Mouse (Mus musculus) lung, postnatal 0 days (tissue): ENCODE results near the gene Fxyd3. TPM values are rescaled to one million over a fixed set of nuclear protein-coding genes. Genes with fewer than 3 reads are reported as not detected.
A peak's percentile ranks its signal among the peaks of the same experiment; 100 is the strongest.

Source experiments
- ATAC-seq: fragments of 200-750 bp; cut with Nextera tagmentation; 2 replicates; pipeline ENCODE4 v1.8.0; 2017; ENCODE audit warnings: moderate library complexity
- DNase-seq: peaks from one replicate; pipeline ENCODE4 v3.0.0-alpha.2; 2016; ENCODE audit warnings: low spot score
- H3K27ac ChIP-seq: fragments of 300-500 bp; sonication (generic); 2 replicates; pipeline ENCODE4 v1.5.1; 2014; ENCODE audit warnings: antibody characterized with exemption, mild to moderate bottlenecking, low read length, mixed read lengths
- H3K27me3 ChIP-seq: fragments of 300-500 bp; sonication (generic); replicated peaks from 2 replicates; pipeline ENCODE4 v1.6.1; 2014; ENCODE audit warnings: low read length, mixed read lengths; ENCODE audit not compliant: insufficient read depth
- H3K36me3 ChIP-seq: fragments of 300-500 bp; sonication (generic); 2 replicates; pipeline ENCODE4 v1.6.1; 2014; ENCODE audit warnings: low read length, mixed read lengths; ENCODE audit not compliant: insufficient read depth
- H3K4me1 ChIP-seq: fragments of 300-500 bp; sonication (generic); 2 replicates; pipeline ENCODE4 v1.6.1; 2014; ENCODE audit warnings: antibody characterized with exemption, low read depth, low read length, mixed read lengths; ENCODE audit not compliant: insufficient read depth
- H3K4me2 ChIP-seq: fragments of 300-500 bp; sonication (generic); replicated peaks from 2 replicates; pipeline ENCODE4 v1.6.1; 2014; ENCODE audit warnings: low read depth, mild to moderate bottlenecking, low read length, moderate library complexity, mixed read lengths
- H3K4me3 ChIP-seq: fragments of 300-500 bp; sonication (generic); 2 replicates; pipeline ENCODE4 v1.5.1; 2014; ENCODE audit warnings: low read depth, low read length
- H3K9ac ChIP-seq: fragments of 300-500 bp; sonication (generic); replicated peaks from 2 replicates; pipeline ENCODE4 v1.6.1; 2014; ENCODE audit warnings: low read depth, mild to moderate bottlenecking
- H3K9me3 ChIP-seq: fragments of 300-500 bp; sonication (generic); 2 replicates; pipeline ENCODE4 v1.6.1; 2016; ENCODE audit warnings: low read length, mixed read lengths
- CTCF ChIP-seq: IDR thresholded peaks from 2 replicates; pipeline ENCODE4 v1.5.1; 2016; ENCODE audit warnings: antibody characterized with exemption, mild to moderate bottlenecking
- EP300 ChIP-seq: IDR thresholded peaks from 2 replicates; pipeline ENCODE4 v1.6.1; 2016; ENCODE audit warnings: antibody characterized with exemption, mild to moderate bottlenecking, control low read depth
- WGBS: fragments of 180-500 bp; shearing (Covaris S2); extraction: QIAGEN DNeasy Blood & Tissue Kit; methylation state at CpG from one replicate; pipeline ENCODE4 v1.1.7; 2014; 5-methylcytosine and 5-hydroxymethylcytosine counted together
- polyA plus RNA-seq: library from polyadenylated mRNA; unstranded; fragments of >200 nt; fragmentation: Nextera tagmentation; extraction: Ambion mirVana; gene quantifications from 2 replicates; pipeline ENCODE4 v1.2.1, GENCODE M21; 2015

Gene Fxyd3
- polyA plus RNA-seq, 1 experiment from 2014 or later: 78.1 TPM

- peak overlapping the region; percentile 50 for H3K4me2 ChIP-seq
- H3K9ac ChIP-seq: peak overlapping the region; percentile 9; the same call in 1 of the 2 replicates
- H3K27ac ChIP-seq: peak overlapping the region; percentile 72
- DNase-seq: peak; percentile 77
- no peaks in the 10 kb centered on the region for H3K4me1 ChIP-seq
- TF ChIP-seq EP300 (peak; percentile 44; the same call in 1 of the 2 replicates), CTCF (peak; percentile 17; the same call in 1 of the 2 replicates)
- 2% methylated on average over 27 of the region's 28 CpGs for WGBS
- H3K27me3 ChIP-seq: no peaks in the 10 kb centered on the region
- H3K9me3 ChIP-seq: no peaks in the 10 kb centered on the region
- peak; percentile 94 for ATAC-seq
- peak overlapping the region; percentile 38 for H3K4me3 ChIP-seq
- no peaks in the 10 kb centered on the region for H3K36me3 ChIP-seq
These were observed 34.7 kb downstream of the Fxyd3 start for GRCm38 (mm10) chr7:31041662-31042315.

- no peaks in the 10 kb centered on the region for H3K4me1 ChIP-seq
- H3K9me3 ChIP-seq: no peaks in the 10 kb centered on the region
- TF ChIP-seq CTCF: no peak
- no peaks in the 10 kb centered on the region for H3K27me3 ChIP-seq
- peak overlapping the region; percentile 72; the same call in 1 of the 2 replicates for H3K27ac ChIP-seq
- no peak for DNase-seq
- no peaks in the 10 kb centered on the region for H3K36me3 ChIP-seq
- WGBS: 23% methylated on average over 8 of the region's 8 CpGs
- peak overlapping the region; percentile 50 for H3K4me2 ChIP-seq
- peak overlapping the region; percentile 38 for H3K4me3 ChIP-seq
- ATAC-seq: no peak
- H3K9ac ChIP-seq: no peak overlapping the region
These were observed 35.5 kb downstream of the Fxyd3 start for GRCm38 (mm10) chr7:31041023-31041407.

GRCm38 (mm10) chr7:31040281-31041022, 36.1 kb downstream of the Fxyd3 start:
- no peak for ATAC-seq
- no peaks in the 10 kb centered on the region for H3K36me3 ChIP-seq
- peak overlapping the region; percentile 50 for H3K4me2 ChIP-seq
- no peak overlapping the region for H3K27ac ChIP-seq
- DNase-seq: no peak
- H3K4me1 ChIP-seq: no peaks in the 10 kb centered on the region
- H3K4me3 ChIP-seq: 0 out of 2 replicates have a peak overlapping the region, but pooled peaks have one; percentile 38
- no peaks in the 10 kb centered on the region for H3K27me3 ChIP-seq
- TF ChIP-seq CTCF: no peak
- TF ChIP-seq EP300: no peak
- 74% methylated on average over 11 of the region's 12 CpGs for WGBS
- no peak overlapping the region for H3K9ac ChIP-seq
- no peaks in the 10 kb centered on the region for H3K9me3 ChIP-seq

GRCm38 (mm10) chr7:31039011-31039410, 37.5 kb downstream of the Fxyd3 start:
- DNase-seq (no peak), ATAC-seq (no peak)
- WGBS: 78% methylated on average over 4 of the region's 4 CpGs
- Histone ChIP-seq H3K4me1 (no peaks in the 10 kb centered on the region), H3K9ac (no peak overlapping the region), H3K27me3 (no peaks in the 10 kb centered on the region), H3K9me3 (no peaks in the 10 kb centered on the region), H3K27ac (no peak overlapping the region), H3K36me3 (no peaks in the 10 kb centered on the region), H3K4me2 (no peak overlapping the region), H3K4me3 (no peak overlapping the region)
- no peak for TF ChIP-seq EP300

- H3K4me1 ChIP-seq: no peaks in the 10 kb centered on the region
- no peaks in the 10 kb centered on the region for H3K27me3 ChIP-seq
- H3K9me3 ChIP-seq: no peaks in the 10 kb centered on the region
- no peaks in the 10 kb centered on the region for H3K36me3 ChIP-seq
- H3K9ac ChIP-seq: no peak overlapping the region
- ATAC-seq: no peak
- no peak overlapping the region for H3K4me2 ChIP-seq
- no peak overlapping the region for H3K27ac ChIP-seq
- H3K4me3 ChIP-seq: no peak overlapping the region
- DNase-seq: no peak
- TF ChIP-seq CTCF: no peak
- TF ChIP-seq EP300: no peak
- 55% methylated on average over 2 of the region's 2 CpGs for WGBS
These were observed 38.8 kb downstream of the Fxyd3 start for GRCm38 (mm10) chr7:31037675-31038074.

- no peak overlapping the region for H3K4me3 ChIP-seq
- H3K27ac ChIP-seq: no peak overlapping the region
- TF ChIP-seq CTCF (no peak), EP300 (no peak)
- 71% methylated on average over 7 of the region's 7 CpGs for WGBS
- H3K36me3 ChIP-seq: no peaks in the 10 kb centered on the region
- H3K9ac ChIP-seq: no peak overlapping the region
- no peaks in the 10 kb centered on the region for H3K9me3 ChIP-seq
- ATAC-seq: no peak
- no peaks in the 10 kb centered on the region for H3K27me3 ChIP-seq
- no peaks in the 10 kb centered on the region for H3K4me1 ChIP-seq
- DNase-seq: no peak
- no peak overlapping the region for H3K4me2 ChIP-seq
These were observed 39.6 kb downstream of the Fxyd3 start for GRCm38 (mm10) chr7:31036917-31037316.
